8 mouse cellular contexts compared by ENCODE assay signal in genomic region chr11:31871911-31872310, GRCm38 (mm10). TPM values are rescaled to one million over a fixed set of nuclear protein-coding genes. Genes with fewer than 3 reads are reported as not detected.
A peak's percentile ranks its signal among the peaks of the same experiment; 100 is the strongest.
DNase-seq lines count a peak whose midpoint lies in the region; ATAC-seq and TF ChIP-seq lines count a peak whose summit lies in the region.

Gene Cpeb4, plus strand, starts transcription at chr11:31872211.

- no peak for TF ChIP-seq EP300 in heart, postnatal 0 days (IDR thresholded peaks at IDR 0.05; ENCODE audit: low read depth)

- H3K4me3 ChIP-seq in left cerebral cortex, adult 2 months = peak within 1 kb of the TSS; percentile 97
- peak within 1 kb of the TSS; percentile 89 for H3K4me3 ChIP-seq in embryonic facial prominence, embryonic 14.5 days (ENCODE audit: low read depth, low read length)
- peak within 1 kb of the TSS; percentile 79 for H3K4me3 ChIP-seq in heart, postnatal 0 days (ENCODE audit: low read depth, low read length)
- peak within 1 kb of the TSS; percentile 79 for H3K4me3 ChIP-seq in limb, embryonic 12.5 days (replicated peaks)
- H3K4me3 ChIP-seq in stomach, embryonic 14.5 days (ENCODE audit: low read depth, low read length) = peak within 1 kb of the TSS; percentile 70

- H3K4me1 ChIP-seq in embryonic facial prominence, embryonic 14.5 days (ENCODE audit: control insufficient read depth, insufficient read depth, low read length) = peaks cover 25% of the 10 kb centered on the region
- peaks cover 7% of the 10 kb centered on the region for H3K4me1 ChIP-seq in heart, postnatal 0 days (ENCODE audit: control insufficient read depth, insufficient read depth)
- H3K4me1 ChIP-seq in limb, embryonic 12.5 days (replicated peaks) = peaks cover 12% of the 10 kb centered on the region
- peaks cover 5% of the 10 kb centered on the region; the same call in 1 of the 2 replicates for H3K4me1 ChIP-seq in stomach, embryonic 14.5 days (ENCODE audit: control insufficient read depth, insufficient read depth, low read length)

- WGBS in embryonic facial prominence, embryonic 14.5 days = 71% methylated on average over 4 of the region's 4 CpGs
- 30% methylated on average over 4 of the region's 4 CpGs for WGBS in heart, postnatal 0 days
- WGBS in limb, embryonic 12.5 days = 86% methylated on average over 4 of the region's 4 CpGs
- 83% methylated on average over 4 of the region's 4 CpGs for WGBS in stomach, embryonic 14.5 days

- no peaks in the 10 kb centered on the region for H3K9me3 ChIP-seq in embryonic facial prominence, embryonic 14.5 days (ENCODE audit: control insufficient read depth, low read length)
- H3K9me3 ChIP-seq in heart, postnatal 0 days (replicated peaks; ENCODE audit: control insufficient read depth, low read length) = no peaks in the 10 kb centered on the region
- H3K9me3 ChIP-seq in limb, embryonic 12.5 days = no peaks in the 10 kb centered on the region
- H3K9me3 ChIP-seq in stomach, embryonic 14.5 days (ENCODE audit: control insufficient read depth, low read depth, low read length) = no peaks in the 10 kb centered on the region

- no peak for TF ChIP-seq CTCF in left cerebral cortex, adult 2 months (IDR thresholded peaks at IDR 0.05)
- no peak for TF ChIP-seq CTCF in heart, postnatal 0 days (IDR thresholded peaks at IDR 0.05; ENCODE audit: low read depth)

- peak within 1 kb of the TSS; percentile 78 for H3K4me2 ChIP-seq in embryonic facial prominence, embryonic 14.5 days (ENCODE audit: low read depth, low read length)
- peak within 1 kb of the TSS; percentile 83 for H3K4me2 ChIP-seq in heart, postnatal 0 days (ENCODE audit: low read depth, low read length)
- peak within 1 kb of the TSS; percentile 83 for H3K4me2 ChIP-seq in limb, embryonic 12.5 days
- H3K4me2 ChIP-seq in stomach, embryonic 14.5 days (replicated peaks; ENCODE audit: low read depth, low read length) = peak within 1 kb of the TSS; percentile 80

- no peaks in the 10 kb centered on the region for H3K27me3 ChIP-seq in embryonic facial prominence, embryonic 14.5 days (replicated peaks; ENCODE audit: control insufficient read depth, insufficient read depth, low read length)
- no peaks in the 10 kb centered on the region for H3K27me3 ChIP-seq in heart, postnatal 0 days (ENCODE audit: control insufficient read depth, insufficient read depth, low read length)
- no peaks in the 10 kb centered on the region for H3K27me3 ChIP-seq in limb, embryonic 12.5 days
- no peaks in the 10 kb centered on the region for H3K27me3 ChIP-seq in stomach, embryonic 14.5 days (ENCODE audit: control insufficient read depth, insufficient read depth, low read length)

- DNase-seq in left cerebral cortex, adult 2 months (ENCODE audit: extremely low spot score in 1 of 2, low spot score in 2 of 2) = no peak
- DNase-seq in left cerebral cortex, adult 9 months (ENCODE audit: low spot score in 2 of 2) = no peak
- DNase-seq in embryonic facial prominence, embryonic 14.5 days (ENCODE audit: low spot score) = no peak
- no peak for DNase-seq in heart, postnatal 0 days (ENCODE audit: low spot score)
- DNase-seq in ovary, postnatal 36 days (ENCODE audit: low spot score) = no peak
- no peak for DNase-seq in adipocyte (ENCODE audit: low spot score)

- no peaks in the 10 kb centered on the region for H3K36me3 ChIP-seq in embryonic facial prominence, embryonic 14.5 days (ENCODE audit: control insufficient read depth, insufficient read depth, low read length)
- H3K36me3 ChIP-seq in heart, postnatal 0 days (replicated peaks; ENCODE audit: control insufficient read depth, insufficient read depth, low read length) = no peaks in the 10 kb centered on the region
- H3K36me3 ChIP-seq in limb, embryonic 12.5 days = no peaks in the 10 kb centered on the region
- no peaks in the 10 kb centered on the region for H3K36me3 ChIP-seq in stomach, embryonic 14.5 days (ENCODE audit: control insufficient read depth, insufficient read depth, low read length)

- intact Hi-C loops in left cerebral cortex, adult 2 months (cut with DNase I) = loop anchor here (2.0 to 5.0 kb wide), 3 partner anchors 75 to 195 kb away; no protein-coding TSS in a partner anchor

- H3K27ac ChIP-seq in left cerebral cortex, adult 2 months = peak within 1 kb of the TSS; percentile 94
- H3K27ac ChIP-seq in embryonic facial prominence, embryonic 14.5 days (replicated peaks; ENCODE audit: low read depth, low read length) = no peak within 1 kb of the TSS; the same call in 1 of the 2 replicates
- peak within 1 kb of the TSS; percentile 75 for H3K27ac ChIP-seq in heart, postnatal 0 days (ENCODE audit: low read depth)
- H3K27ac ChIP-seq in limb, embryonic 12.5 days = peak within 1 kb of the TSS; percentile 64; the same call in 1 of the 2 replicates
- H3K27ac ChIP-seq in stomach, embryonic 14.5 days (ENCODE audit: low read length) = no peak within 1 kb of the TSS

- no peak for ATAC-seq in embryonic facial prominence, embryonic 14.5 days (ENCODE audit: low read depth)
- no peak for ATAC-seq in heart, postnatal 0 days (ENCODE audit: insufficient read depth, low read depth)
- no peak for ATAC-seq in limb, embryonic 12.5 days (ENCODE audit: insufficient number of reproducible peaks, insufficient read depth, low FRiP score, low TSS enrichment, low read depth)
- no peak for ATAC-seq in stomach, embryonic 14.5 days (ENCODE audit: insufficient number of reproducible peaks, insufficient read depth, low FRiP score, low read depth)

- peak within 1 kb of the TSS; percentile 79 for H3K9ac ChIP-seq in embryonic facial prominence, embryonic 14.5 days (ENCODE audit: low read depth, low read length)
- H3K9ac ChIP-seq in heart, postnatal 0 days (replicated peaks; ENCODE audit: low read depth, low read length) = peak within 1 kb of the TSS; percentile 91
- peak within 1 kb of the TSS; percentile 71 for H3K9ac ChIP-seq in limb, embryonic 12.5 days (replicated peaks)
- H3K9ac ChIP-seq in stomach, embryonic 14.5 days (replicated peaks; ENCODE audit: low read depth, low read length) = peak within 1 kb of the TSS; percentile 64

RNA-seq across cellular contexts. Expression of gene Cpeb4, which starts in this region (rescaled TPM):
- total RNA-seq in left cerebral cortex, adult 2 months (2021) = 100 to 1,000 TPM; 159 to 169 TPM
- 6.7 and 8.4 TPM in 2 replicates for polyA plus RNA-seq in embryonic facial prominence, embryonic 14.5 days (2014; fragmentation: Nextera tagmentation; extraction: Ambion mirVana)
- total RNA-seq in heart, postnatal 0 days (2014; rRNA removed; ENCODE audit: low replicate concordance) = 30.2 and 39.6 TPM in 2 replicates
- 6.5 and 7.2 TPM in 2 replicates for polyA plus RNA-seq in heart, postnatal 0 days (2015; fragmentation: Nextera tagmentation; extraction: Ambion mirVana)
- 2.5 TPM in 2 replicates for polyA plus RNA-seq in limb, embryonic 12.5 days (2016; fragmentation: Nextera tagmentation; extraction: Ambion mirVana)
- polyA plus RNA-seq in stomach, embryonic 14.5 days (2014; fragmentation: Nextera tagmentation; extraction: Ambion mirVana) = 4.9 and 6.5 TPM in 2 replicates

Comparison
In these comparisons a context has a peak if more than half of its experiments do, and no peak if none do; other contexts are left out.
1. H3K27ac ChIP-seq: peak in left cerebral cortex, adult 2 months (single experiment), heart, postnatal 0 days (single experiment) and limb, embryonic 12.5 days (single experiment); none in embryonic facial prominence, embryonic 14.5 days (single experiment) and stomach, embryonic 14.5 days (single experiment).
2. Peak in every context shown above with its lines, with median percentiles within 50 percentile points of each other: H3K4me3 ChIP-seq, H3K4me2 ChIP-seq and H3K9ac ChIP-seq.